Mouse (Mus musculus): ENCODE measurements around the gene Ass1.

DNA sequence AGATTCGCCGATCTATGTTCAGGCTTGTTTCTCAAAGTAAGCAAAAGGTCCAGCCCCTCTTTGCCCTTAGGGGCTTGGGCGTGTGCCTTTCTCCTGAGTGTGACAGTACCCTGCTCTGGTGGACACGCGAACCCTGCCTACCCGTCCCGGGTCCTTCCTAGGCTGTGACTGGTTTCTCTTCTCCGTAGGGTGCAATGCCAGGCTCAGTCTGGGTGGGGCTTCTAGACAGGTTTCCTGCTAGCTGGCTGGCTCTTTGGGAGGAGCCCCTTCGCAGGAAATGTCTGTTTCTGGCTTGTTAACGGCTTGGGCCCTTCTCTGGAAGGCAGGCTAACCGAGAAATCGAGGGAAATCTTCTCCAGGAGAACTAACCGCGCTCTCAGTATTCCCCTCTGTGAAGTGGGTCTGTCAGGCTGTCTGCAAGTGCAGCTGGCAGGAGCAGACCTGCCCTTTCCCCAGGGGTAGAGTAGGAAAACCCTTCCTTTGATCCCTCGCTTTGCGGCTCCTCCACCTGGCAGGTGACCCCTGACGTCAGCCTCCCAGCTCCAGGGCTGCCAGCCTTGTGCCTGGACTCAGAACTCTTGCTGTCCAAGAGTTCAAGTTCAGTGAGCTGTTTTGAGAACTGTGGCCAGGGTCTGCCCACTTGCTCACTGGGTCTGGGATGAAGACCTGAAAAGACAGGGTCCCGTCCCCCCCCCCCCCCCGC lies 827 bp downstream of the Ass1 start:
- TF ChIP-seq CTCF (IDR thresholded peaks at IDR 0.05; ENCODE audit: borderline replicate concordance, insufficient read depth, low read length) (no peak), POLR2A (IDR thresholded peaks at IDR 0.05; ENCODE audit: low read depth, low read length) (peak; percentile 46; the same call in 1 of the 2 replicates)
